Mouse (Mus musculus): ENCODE measurements at regions not wholly inside any gene's neighbourhood (a gene's known extent, or its start where the extent isn't known, plus 50 kb on each side); places are given as distances from the start of the nearest gene placed in this dataset.
A peak's percentile ranks its signal among the peaks of the same experiment; 100 is the strongest.

- peak; percentile 40 to 83 for DNase-seq
Observed at GRCm38 (mm10) chr4:55672288-55672687, 140.0 kb upstream of the Klf4 start.

GRCm38 (mm10) chr4:55670258-55670657 is 138.0 kb upstream of the Klf4 start:
- peak in 1 of 2 experiments; percentile 55 for DNase-seq

- DNase-seq: no peak
Observed at GRCm38 (mm10) chr4:55664822-55665221, 132.6 kb upstream of the Klf4 start.

- DNase-seq: no peak
Observed at GRCm38 (mm10) chr4:55663856-55664255, 131.6 kb upstream of the Klf4 start.

- peak; percentile 49 to 88 for DNase-seq
Observed at GRCm38 (mm10) chr4:55662041-55662440, 129.8 kb upstream of the Klf4 start.

GRCm38 (mm10) chr4:55658904-55659303 is 126.6 kb upstream of the Klf4 start:
- no peak for DNase-seq

GRCm38 (mm10) chr4:55655329-55655728 is 123.1 kb upstream of the Klf4 start:
- DNase-seq: no peak

- DNase-seq: peak in 1 of 2 experiments; percentile 32
Observed at GRCm38 (mm10) chr4:55652628-55653027, 120.4 kb upstream of the Klf4 start.

GRCm38 (mm10) chr4:55651811-55652410 is 119.6 kb upstream of the Klf4 start:
- peak; percentile 44 to 61 for DNase-seq

- DNase-seq: peak; percentile 96 to 98
Observed at GRCm38 (mm10) chr4:55651051-55651763, 118.9 kb upstream of the Klf4 start.

GRCm38 (mm10) chr4:55650186-55650585 is 117.9 kb upstream of the Klf4 start:
- DNase-seq: peak; percentile 59 to 61

- no peak for DNase-seq
Observed at GRCm38 (mm10) chr4:55648376-55648775, 116.1 kb upstream of the Klf4 start.

GRCm38 (mm10) chr4:55645432-55645831 is 113.2 kb upstream of the Klf4 start:
- no peak for DNase-seq

GRCm38 (mm10) chr4:55644895-55645294 is 112.6 kb upstream of the Klf4 start:
- DNase-seq: no peak

GRCm38 (mm10) chr4:55634946-55635511 is 102.8 kb upstream of the Klf4 start:
- DNase-seq: no peak

GRCm38 (mm10) chr4:55631157-55631556 is 98.9 kb upstream of the Klf4 start:
- no peak for DNase-seq

- peak in 1 of 2 experiments; percentile 55 for DNase-seq
Observed at GRCm38 (mm10) chr4:55630215-55630614, 97.9 kb upstream of the Klf4 start.

- DNase-seq: no peak
Observed at GRCm38 (mm10) chr4:55624779-55625178, 92.5 kb upstream of the Klf4 start.

- DNase-seq: peak; percentile 79 to 90
Observed at GRCm38 (mm10) chr4:55623151-55623760, 91.0 kb upstream of the Klf4 start.

GRCm38 (mm10) chr4:55622651-55623050 is 90.4 kb upstream of the Klf4 start:
- DNase-seq: peak; percentile 61 to 72

- DNase-seq: no peak
Observed at GRCm38 (mm10) chr4:55619891-55620290, 87.6 kb upstream of the Klf4 start.

GRCm38 (mm10) chr4:55615808-55616207 is 83.5 kb upstream of the Klf4 start:
- peak in 1 of 2 experiments; percentile 17 for DNase-seq

GRCm38 (mm10) chr4:55613523-55613922 is 81.3 kb upstream of the Klf4 start:
- DNase-seq: no peak
